Mouse (Mus musculus): Measurements from ENCODE around the gene Gm11938.

- TF ChIP-seq HCFC1 (IDR thresholded peaks at IDR 0.05; ENCODE audit: borderline replicate concordance, insufficient read depth, low read length): no peak
- TF ChIP-seq ZNF384 (IDR thresholded peaks at IDR 0.05; ENCODE audit: low read depth, low read length): no peak
- no peak for TF ChIP-seq MAFK (IDR thresholded peaks at IDR 0.05; ENCODE audit: insufficient read depth, low read depth, low read length)
- no peak for TF ChIP-seq CHD2 (IDR thresholded peaks at IDR 0.05; ENCODE audit: low read depth, low read length)
Observed at GRCm38 (mm10) chr11:99644351-99644750, 41.2 kb upstream of the Gm11938 start.
